Mouse (Mus musculus) thymus, adult 18-20 months (tissue): ENCODE measurements around the gene Gm20481.
A peak's percentile ranks its signal among the peaks of the same experiment; 100 is the strongest.
"Not testable (repeated sequence)": the region's sequence is repeated elsewhere in the genome, so short reads cannot be mapped to it uniquely, and the experiment has no call there.

Experiments used
- DNase-seq, 2 experiments: peaks; one replicate each; pipeline ENCODE4 v3.0.0; 2022; ENCODE audit warnings: mixed read lengths in 2 of 2

Gene Gm20481

DNA sequence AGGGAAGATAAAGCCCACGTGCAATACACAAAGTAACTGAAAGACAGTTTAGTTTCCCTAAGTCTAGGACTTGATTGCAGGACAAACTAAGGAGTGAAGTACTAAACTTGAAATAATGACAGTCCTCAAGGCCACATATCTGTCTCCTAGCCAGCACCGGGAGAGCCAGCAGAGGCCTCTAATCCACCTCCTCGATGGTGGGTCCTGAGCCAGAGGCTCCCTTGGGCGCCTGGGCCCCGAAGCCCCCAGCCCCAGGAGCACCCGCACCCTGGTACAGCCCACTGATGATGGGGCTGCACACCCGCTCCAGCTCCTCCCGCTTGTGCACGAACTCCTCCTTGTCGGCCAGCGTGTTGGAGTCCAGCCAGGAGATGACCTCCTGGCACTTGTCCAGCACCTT lies at the start of gene Gm20481:
Gm20481 (plus strand) TSS at position 91 of the 400 bp plus-strand sequence.
- not testable (repeated sequence) for DNase-seq

DNA sequence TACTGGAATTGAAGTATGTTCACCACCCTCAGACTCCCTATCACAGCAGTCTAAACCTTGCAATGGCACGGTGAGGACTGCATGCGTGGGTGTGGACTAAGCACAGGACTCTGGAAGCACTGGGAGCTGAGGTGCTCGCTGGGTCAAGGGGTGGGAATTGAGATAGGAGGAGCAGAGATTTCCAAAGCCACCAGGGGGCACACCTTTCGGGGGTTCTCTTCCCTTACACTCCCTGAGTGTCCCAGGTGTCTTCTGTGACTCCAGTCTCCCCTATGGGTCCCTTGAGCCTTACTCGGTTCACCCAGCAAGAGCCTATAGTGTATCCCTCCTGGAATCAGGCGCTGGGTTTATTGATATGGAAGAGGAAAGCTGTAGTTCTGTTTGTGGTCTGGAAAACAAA lies 46.8 kb upstream of the Gm20481 start:
- DNase-seq: no peak

DNA sequence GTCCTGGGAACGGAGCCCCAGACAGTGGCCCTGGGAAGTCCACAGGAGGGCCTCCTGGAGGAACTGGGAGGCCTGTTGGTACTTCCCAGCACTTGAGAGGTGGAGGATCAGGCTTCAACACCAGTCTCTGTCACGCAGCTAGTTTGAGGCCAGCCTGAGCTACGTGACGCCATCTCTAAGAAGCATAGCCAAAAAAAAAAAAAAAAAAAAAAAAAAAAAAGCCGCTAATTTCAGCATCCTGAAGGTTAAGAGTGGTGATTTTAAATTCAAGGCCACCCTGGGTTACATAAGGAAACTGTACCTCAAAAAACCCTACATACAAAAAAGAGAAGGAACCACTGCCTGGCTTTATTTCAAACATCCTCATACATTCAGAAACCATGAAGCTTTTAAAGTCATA lies 45.5 kb upstream of the Gm20481 start:
- no peak for DNase-seq

DNA sequence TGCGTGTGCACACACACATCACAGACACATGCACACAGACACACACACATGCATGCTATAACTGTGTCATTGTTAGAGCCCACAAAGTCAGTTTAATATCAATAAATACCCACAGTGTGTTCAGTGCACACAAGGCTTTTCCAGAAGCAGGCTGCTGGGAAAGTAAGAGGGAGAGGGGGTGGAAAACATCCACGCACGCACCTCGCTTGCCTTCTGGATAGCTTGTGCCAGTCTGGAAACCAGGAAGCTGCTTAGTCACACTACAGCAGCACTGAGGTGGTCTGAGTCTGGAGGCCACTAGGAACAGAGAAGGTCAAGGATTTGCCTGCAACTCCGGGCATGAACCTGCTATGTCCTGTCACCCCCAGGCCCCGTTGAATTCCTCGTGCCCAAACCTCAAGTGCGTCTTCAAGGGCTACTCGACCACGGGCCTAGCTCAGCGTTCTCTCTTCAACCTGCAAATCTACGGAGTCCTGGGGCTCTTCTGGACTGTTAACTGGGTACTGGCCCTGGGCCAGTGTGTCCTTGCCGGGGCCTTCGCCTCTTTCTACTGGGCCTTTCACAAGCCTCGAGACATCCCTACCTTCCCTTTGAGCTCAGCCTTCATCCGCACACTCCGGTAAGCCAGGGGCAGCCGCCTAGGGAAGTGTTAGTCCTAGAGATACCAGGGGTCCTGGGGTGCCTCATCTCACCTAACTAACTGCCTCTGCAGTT lies 42.2 kb upstream of the Gm20481 start:
- DNase-seq: no peak

DNA sequence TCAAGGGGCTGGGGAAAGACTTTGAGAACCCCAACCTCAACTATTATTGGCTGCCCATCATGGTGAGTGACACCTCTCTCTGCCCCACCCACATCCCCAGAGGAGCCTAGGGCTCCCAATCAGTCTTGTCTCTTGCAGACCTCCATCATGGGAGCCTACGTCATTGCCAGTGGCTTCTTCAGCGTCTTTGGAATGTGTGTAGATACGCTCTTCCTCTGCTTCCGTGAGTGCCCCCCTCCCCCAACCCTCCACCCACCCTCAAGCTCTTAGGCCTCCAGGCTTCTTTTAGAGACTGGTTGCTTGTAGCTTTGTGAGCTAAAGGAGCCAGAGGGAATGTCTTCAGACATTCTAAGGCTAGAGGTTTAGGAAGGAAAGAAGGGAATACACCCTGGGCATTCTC lies 40.9 kb upstream of the Gm20481 start:
- no peak for DNase-seq

DNA sequence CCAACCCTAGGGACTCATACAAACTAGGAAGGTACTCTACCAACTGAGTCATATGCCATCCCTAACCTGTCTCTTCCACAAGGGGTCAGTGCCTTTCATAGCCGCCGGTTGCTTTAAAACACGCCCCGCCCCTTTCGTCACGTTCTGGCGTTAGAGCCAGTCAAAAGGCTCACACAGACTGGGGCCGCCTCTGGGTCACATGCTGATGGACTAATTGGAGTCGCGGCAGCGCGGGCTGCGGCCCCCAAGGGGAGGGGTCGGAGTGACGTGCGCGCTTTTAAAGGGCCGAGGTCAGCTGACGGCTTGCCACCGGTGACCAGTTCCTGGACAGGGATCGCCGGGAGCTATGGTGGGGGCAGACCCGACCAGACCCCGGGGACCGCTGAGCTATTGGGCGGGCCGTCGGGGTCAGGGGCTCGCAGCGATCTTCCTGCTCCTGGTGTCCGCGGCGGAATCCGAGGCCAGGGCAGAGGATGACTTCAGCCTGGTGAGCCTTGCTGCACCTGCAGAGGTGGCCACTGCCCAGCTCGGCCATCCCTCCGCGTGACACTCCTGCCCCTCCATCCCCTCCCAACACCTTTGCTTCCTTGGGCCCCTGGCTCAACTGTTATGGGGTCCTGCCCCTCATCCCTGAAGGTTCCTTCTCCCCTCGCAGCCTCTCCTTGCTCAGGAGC lies 38.5 kb upstream of the Gm20481 start, which contains the start of gene Neu1:
Neu1 (plus strand) TSS at position 193 of the 674 bp plus-strand sequence.
- peak; percentile 93 to 96 for DNase-seq

DNA sequence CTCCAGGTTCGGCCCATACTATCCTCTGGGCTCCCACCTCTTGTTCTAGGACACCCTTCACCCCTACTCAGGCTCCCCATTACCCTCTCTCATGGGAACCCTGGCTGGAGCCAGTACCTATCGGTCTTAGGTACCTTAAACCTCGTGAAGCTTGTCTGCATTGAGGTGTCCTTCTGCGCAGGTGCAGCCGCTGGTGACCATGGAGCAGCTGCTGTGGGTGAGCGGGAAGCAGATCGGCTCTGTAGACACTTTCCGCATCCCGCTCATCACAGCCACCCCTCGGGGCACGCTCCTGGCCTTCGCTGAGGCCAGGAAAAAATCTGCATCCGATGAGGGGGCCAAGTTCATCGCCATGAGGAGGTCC lies 38.0 kb upstream of the Gm20481 start:
- peak; percentile 39 to 53 for DNase-seq

DNA sequence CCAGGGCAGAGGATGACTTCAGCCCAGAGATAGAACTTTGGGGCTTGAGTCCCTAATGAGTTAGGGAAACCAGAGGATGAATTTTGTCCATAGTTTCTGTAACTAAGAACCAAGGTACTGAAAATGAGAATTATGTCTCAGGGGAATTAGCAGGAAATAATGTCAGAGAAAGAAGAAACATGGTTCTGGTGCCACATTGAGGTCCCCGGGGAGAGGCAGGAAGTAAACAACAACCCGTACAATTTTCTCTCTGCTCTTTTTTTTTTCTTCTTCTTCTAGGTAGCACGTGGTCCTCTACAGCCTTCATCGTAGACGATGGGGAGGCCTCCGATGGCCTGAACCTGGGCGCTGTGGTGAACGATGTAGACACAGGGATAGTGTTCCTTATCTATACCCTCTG lies 37.4 kb upstream of the Gm20481 start:
- DNase-seq: peak in 1 of 2 experiments; percentile 18

DNA sequence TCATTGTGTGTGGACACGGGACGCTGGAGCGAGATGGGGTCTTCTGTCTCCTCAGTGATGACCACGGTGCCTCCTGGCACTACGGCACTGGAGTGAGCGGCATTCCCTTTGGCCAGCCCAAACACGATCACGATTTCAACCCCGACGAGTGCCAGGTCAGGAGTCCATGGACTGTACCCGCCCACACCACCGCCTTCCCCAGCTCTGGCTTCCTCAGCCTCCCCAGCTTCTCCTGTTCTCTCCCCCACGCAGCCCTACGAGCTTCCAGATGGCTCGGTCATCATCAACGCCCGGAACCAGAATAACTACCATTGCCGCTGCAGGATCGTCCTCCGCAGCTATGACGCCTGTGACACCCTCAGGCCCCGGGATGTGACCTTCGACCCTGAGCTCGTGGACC lies 35.7 kb upstream of the Gm20481 start:
- no peak for DNase-seq

DNA sequence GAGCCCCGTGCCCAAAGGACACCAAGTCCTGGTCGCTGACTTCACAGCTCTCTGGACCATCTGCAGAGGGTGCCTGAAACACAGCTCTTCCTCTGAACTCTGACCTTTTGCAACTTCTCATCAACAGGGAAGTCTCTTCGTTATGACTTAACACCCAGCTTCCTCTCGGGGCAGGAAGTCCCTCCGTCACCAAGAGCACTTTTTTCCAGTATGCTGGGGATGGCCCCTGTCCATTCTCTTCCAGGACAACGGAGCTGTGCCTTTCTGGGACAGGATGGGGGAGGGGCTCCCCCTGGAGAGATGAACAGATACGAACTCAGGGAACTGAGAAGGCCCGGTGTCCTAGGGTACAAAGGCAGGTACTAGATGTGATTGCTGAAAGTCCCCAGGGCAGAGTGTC lies 34.9 kb upstream of the Gm20481 start:
- DNase-seq: no peak

DNA sequence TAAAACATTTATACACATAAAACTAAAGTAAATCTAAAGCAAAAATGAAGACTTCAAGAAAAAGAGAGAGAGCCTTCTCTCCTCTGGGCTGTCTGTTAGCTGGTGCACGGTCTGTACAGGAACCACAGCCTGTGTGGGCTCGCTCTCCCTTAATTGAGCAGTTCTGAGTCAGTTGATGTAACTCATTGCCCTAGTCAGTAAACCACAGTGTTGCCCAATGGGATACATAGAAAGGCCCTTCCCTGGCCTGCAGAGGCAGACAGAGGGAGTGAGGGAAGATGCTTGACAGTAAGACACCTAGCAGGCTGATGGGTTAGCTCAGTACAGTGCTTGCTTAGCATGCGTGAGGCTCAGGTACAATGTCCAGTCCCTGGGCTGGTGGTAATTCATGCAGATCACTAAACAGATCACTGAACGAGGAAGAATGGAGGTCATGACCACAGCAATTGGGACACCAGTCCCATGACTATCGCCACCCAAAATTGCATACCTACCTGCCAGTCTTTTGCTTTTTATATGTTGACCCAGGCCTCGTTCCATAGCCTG lies 31.7 kb upstream of the Gm20481 start:
- DNase-seq: no peak

DNA sequence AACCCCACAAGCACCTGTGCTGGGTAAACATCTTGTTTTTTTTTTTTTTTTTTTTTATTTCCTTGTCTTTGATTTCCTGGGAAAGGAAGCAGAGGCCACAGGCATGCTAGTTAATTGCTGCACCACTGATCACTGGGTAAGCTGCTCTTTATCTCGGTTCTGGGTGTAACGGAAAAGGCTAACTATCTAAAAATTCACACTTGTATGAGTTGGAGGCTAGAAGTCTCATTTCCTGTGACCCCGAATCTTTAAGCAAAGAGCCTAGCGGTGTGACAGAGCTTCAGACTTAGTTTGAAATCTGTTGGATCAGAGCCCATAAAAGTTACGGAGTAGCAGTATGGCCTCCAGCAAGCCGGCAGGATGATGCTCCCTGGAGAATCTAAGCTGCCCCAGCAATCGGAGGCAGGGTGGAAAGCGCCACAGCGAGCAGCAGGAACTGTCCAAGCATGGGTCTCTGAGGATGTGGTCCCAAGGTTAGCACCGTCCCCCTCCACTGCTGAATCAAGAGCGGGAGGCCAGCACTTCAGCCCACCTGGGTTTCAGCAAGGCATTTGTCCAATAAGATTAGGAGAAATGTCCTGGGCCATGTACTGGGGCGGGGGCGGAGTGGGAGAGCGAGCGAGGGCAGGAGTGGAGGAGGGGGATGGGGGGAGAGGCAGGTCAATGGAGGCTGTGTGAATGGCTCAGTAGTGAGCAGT lies 28.2 kb upstream of the Gm20481 start:
- no peak for DNase-seq

DNA sequence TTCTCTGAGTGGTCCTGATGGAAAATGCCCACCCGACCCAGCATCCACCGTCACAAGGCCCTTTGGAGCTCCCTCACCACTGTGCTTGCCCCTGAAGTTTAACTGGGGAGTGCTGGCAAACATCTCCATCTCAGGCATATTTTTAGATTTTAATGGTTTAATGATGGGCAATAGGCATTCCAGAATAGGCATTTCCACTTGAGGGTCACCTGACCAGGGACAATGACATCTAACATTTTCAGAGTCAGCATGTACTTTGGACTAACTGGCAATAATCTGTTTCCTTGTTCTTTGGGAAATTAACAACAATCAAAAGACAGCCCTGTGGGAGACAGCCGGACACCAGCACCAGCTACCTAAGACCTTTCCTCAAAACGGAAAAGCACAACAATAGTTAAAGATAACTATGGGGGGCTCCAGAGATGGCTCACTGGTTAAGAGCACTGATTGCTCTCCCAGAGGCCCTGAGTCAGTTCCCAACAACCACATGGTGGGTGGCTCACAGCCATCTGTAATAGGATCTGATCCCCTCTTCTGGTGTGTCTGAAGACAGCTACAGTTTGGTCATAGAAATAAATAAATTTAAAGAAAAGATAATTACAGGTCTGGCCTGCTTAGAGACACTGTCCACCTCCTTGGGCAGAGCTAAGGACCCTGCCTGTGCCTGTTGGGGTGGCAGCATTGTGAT lies 26.4 kb upstream of the Gm20481 start:
- DNase-seq: no peak

DNA sequence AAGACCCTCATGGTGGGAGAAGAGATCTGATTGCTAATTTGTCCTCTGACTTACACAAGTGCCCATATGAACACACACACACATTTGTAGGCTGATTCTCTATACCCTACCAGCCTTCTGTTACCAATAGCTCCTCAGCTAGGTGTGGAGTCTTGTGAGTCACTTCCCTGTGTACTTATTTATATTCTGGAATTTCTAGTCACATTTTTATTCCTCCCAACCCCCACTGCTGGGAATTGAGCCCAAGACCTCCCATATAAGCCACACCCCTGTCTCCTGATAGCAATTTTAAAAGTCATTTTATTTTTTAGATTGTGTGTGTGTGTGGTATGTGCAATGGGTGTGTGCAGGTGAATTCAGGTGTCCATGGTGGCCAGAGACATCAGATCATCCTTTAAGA lies 25.4 kb upstream of the Gm20481 start:
- no peak for DNase-seq

DNA sequence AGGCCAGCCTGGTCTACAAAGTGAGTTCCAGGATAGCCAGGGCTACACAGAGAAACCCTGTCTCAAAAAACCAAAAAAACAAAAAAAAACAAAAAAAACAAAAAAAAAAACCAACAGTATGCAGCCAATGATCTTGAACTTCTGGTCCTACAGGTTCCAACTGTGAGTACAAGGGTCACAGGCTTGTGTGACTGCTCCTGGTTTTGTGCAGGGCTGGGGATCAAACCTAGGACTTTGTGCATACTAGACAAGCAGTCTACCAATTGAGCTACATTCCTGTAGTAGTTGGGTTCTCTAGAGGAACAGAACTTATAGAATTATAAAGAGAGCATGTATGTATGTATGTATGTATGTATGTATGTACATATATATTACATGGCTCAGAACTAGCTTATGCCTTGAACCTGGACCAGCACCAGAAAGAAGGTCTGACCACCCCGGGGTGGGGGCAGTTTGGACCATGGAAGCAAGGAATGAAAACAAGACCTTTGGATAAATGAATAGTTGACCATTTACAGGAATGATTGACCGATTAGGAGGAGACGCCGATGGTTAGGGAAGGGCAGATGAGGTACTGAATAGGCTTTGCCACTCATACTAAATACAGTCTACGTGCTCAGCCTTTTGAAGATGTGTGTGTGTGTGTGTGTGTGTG lies 23.1 kb upstream of the Gm20481 start:
- DNase-seq: no peak

DNA sequence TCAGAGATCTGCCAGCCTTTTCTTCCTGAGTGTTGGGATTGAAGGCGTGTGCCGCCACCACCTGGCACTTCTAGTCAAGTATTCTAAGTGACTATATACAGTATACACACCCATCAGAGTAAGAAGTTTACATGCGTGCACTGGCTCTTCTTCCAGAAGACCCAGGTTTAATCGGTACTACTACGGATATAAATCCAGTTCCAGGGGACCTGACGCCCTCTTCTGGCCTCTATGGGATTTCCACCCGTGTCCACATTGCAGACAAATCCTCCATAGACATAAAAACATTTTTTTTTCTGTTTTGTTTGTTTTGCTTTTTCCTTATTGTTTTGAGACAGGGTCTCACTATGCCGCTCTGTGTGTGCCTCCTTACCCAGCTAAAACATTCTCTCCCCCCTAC lies 22.1 kb upstream of the Gm20481 start:
- DNase-seq: no peak

DNA sequence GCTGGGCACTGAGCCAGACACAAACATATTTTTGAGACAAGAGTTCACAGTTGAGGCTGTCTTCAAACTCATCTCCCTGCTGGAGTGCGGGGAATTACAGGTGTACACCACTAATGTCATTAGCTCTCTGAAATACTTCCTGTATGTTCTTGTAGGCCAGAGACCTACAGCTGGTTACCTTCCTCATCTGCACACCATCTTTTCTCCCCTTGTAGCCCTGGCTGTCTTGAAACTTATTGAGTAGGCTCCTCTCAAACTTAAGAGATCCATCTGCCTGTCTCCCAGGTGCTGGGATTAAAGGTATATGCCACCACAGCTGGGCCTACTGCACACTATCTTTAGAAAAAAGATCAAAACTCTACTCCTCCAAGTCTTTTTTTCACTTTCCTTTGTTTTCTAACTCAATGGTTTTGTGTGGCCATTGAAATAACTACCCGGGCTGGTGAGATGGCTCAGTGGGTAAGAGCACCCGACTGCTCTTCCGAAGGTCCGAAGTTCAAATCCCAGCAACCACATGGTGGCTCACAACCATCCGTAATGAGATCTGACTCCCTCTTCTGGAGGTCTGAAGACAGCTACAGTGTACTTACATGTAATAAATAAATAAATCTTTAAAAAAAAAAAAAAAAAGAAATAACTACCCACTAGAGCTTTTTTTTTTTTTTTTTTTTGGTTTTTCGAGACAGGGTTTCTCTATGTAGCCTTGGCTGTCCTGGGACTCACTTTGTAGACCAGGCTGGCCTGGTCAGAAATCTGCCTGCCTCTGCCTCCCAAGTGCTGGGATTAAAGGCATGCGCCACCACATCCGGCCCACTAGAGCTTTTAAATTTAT lies 20.8 kb upstream of the Gm20481 start:
- DNase-seq: not testable (repeated sequence)

DNA sequence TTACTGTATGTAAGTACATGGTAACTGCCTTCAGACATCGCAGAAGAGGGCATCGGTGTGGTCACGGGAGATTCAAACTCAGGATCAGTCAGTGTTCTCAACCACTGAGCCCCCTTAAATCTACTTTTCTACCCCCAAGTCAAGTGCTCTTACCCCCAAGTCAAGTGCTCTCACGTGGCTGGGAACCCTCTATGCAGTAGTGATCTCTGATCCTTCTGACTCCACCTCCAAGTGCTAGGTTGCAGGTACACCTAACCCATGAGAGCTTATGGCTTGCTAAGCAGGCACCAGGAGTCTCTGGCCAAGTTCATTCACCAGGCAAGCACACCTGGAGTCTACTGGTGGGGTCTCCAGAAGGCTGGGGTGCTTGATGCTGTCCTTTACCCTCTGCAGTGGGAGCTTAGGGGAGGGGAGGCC lies 20.2 kb upstream of the Gm20481 start:
- DNase-seq: no peak

DNA sequence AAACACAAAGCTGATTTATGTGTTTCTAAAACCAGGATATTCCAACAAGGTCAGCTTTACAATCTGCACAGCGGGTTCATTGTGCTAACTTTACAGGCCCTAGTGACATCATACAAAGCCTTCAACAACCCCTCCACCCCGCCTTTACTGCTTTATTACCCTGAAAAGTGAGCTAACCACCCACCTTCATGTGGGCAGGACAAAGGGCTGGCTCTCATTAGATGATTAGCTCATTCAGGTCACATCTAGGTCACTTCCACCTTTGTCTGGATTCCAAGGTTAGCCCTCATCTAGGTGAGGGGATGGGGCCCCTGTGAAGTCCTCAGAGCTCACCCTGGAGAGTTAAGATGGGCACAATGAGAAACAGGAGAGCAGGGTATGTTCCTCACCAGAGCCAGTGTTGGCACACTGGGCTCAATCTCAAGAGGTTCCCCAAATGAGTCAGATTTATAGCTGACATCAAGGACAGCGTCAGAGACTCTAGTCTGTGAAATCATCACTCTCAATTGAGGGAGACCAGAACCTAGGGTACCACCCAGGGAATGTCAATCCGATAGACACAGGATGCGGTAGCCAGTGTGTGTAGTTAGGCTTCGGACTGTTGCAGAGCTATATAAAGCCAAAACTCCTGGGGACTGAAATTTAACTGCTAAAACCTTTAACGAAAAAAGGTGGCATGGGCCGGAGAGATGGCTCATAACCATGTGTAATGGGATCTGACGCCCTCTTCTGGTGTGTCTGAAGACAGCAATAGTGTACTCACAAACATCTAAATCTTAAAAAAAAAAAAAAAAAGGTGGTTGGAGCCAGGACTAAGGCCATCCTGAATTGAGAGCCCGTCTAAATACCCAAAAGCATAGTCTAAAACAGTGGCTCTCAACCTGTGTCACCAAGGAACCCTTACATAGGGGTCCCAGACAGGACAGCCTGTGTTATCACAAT lies 18.9 kb upstream of the Gm20481 start:
- DNase-seq: no peak

DNA sequence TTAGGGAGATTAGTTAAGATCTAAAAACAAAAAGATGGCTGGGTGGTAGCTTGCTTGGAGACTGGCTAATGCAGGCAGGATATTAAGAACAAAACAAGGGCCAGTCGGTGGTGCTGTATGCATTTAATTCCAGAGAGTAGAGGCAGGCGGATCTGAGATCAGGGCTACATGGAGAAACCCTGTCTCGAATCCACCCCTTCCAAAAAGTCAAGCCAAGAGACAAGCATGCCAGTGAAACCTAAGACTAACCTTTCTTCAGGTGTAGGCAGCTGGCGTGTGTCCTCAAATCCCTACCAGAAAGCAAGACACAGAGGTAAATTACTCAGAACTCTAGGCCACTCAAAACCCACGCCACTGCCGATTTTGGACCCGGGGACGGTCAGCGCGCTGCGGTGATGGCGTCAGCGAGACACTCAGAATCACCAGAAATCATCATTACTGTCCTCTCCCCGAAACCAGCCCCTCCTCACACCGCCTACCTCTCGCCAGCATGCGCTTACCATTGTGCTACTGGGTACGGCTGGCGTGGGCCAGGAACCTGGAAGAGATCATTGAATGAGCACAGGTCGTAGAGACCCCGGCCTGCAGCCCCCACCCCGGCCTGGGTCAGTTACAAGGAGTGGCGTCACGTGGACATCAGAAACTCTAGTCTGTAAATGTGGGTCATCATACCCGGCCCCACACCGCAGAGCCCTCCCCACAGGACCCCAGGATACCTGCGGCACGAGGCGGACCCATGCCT lies 17.9 kb upstream of the Gm20481 start:
- DNase-seq: peak in 1 of 2 experiments; percentile 59
